Mouse (Mus musculus) ovary, adult 10 weeks (tissue): ENCODE data around the gene Repin1. TPM values are rescaled to one million over a fixed set of nuclear protein-coding genes. Genes with fewer than 3 reads are reported as not detected.

Experiments
- polyA plus RNA-seq: library from polyadenylated mRNA; stranded (reverse); fragments of 350-450 nt; fragmentation: Illumina TruSeq; extraction: RNeasy Lipid Tissue Mini Kit (QIAGEN cat#74804); gene quantifications from one replicate; pipeline ENCODE4 v1.2.3, GENCODE M21; 2014

The Repin1 gene
- polyA plus RNA-seq: 17.6 TPM

GRCm38 (mm10) chr6:48593158-48594042 is at the start of gene Repin1, which contains the start of gene Gm44965:
Repin1 (plus strand) TSS chr6:48593883.
Gm44965 (plus strand) TSS chr6:48593941.

DNA sequence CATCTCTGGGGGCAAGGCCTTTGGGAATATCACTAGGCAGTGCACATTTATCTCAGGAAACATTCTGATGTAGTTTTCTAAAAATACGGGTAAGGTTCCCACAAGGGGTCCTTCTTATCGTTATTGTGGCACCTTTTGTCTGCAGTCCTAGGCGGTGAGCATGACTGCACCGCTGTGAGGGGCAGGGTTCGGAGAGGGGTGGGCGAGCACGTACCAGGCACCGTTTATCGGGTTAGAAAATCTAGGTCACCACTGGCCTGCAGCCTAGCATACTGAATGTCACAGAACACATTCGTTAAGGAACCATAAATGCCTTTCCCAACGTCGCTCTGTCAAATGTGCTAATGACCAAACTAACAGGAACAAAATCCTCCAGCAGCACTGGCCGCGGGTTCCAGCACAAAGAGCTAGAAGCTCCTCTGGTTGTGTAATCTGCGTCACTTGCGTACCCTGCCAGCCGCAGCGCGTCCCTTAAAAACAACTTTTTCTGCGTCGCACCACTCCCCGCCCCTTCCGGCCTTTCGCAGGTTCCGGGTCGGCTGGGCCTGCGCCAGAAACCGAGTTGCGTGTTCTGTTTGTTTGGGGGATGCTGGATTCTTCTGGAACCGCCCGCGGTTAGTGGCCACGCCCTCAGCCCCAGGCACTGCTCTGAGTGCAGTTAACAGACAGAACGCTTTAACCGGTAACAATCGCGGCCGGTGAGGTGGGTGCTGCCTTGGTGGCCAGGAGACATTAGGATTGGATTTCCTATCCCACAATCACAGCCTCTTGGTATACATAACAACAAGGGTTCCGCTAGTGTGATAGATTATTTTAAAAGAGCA is 39.2 kb upstream of the Repin1 start, which contains the start of gene Lrrc61:
Lrrc61 (plus strand) TSS at position 517 of the 824 bp plus-strand sequence.

DNA sequence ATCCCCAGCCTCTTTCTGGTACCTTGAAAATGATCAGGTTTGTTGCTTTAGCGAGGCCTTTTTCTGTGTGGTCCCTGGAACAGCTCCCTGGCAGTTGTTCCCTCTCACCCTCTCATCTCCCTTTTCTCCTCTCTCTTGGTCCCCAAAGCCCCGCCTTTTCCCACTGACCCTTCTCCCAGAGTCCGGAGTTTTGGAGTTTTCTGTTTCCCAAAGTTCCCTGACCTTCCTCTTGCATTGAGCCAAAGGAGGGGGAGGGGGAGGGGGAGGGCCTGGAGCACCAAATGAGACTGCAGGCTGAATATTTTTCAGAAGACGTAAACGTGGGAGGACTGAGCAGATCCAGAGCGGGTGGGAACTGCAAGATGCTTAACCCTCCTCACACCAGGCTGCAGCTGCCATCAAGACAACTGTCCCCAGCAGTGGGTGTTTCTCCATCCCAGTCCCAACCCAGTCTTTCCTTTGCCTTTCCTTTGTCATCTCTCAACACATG is 21.1 kb upstream of the Repin1 start, which contains the start of gene Rarres2:
Rarres2 (minus strand) TSS at position 218 of the 490 bp plus-strand sequence.

DNA sequence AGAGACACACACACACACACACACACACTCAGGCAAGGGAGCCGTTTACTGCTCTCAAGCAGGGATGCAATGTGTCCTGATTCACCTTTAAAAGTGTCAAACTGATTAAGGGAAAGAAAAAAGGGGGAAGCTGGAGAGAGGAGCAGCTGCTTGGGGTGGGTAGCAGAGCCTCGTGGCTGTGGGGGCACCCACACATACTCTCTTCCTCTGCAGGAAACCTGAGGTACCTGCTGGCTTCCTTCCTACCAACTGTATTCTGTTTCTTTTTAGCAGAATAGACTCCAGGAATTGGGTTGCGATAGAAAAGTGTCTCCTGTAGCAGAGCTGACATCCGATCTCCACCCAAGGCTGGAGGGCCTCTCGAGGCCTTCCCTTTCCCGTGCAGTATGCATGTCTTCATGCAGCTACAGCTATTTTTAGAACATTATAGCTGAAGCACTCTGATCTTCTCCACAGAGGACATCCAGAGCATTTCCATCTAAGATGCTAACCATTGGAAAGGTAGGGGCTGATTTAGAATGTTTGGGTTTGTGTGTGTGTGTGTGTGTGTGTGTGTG is 4.4 kb upstream of the Repin1 start, which contains the start of gene Gm45021:
Gm45021 (plus strand) TSS at position 417 of the 557 bp plus-strand sequence.

DNA sequence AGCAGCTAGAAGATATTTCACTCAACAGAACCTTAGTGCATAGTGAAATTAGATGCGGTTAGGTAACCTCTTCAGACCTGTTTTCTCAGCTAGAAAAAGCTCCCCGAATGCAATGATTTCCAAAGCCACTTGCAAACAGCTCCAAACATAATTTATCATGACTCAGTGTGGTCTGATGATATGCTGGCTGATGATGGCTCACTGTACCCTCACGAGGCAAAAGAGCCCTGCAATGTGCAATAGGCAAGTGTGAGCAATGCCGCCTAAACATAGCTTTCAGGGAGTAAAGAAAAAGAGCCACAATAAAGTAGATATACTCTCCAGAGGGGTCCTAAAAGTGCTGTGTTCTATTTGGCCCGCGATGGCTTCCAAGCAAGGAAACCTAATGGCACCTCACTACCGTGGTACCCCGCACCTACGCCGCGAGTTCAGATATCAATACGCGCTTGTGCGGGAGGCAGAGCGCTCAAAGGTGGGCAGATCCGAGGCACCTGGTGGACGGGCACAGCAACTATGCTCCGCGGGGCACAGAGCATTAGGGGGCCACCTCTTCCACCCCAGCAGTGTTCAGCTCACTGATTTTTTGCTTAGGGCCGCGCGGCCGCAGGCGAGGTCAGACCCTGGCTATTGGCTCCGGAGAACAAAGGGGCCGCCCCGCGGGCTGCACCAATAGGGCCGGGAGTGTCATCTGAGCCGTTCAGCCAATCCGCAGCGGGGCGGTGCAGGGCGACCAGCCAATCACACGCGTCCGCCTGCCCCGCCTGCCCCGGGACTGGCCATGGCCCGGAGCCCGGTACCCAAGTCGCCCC is 7.8 kb downstream of the Repin1 start, which contains the start of gene Zfp775:
Zfp775 (plus strand) TSS at position 793 of the 809 bp plus-strand sequence.

GRCm38 (mm10) chr6:48626464-48626863 is 32.8 kb downstream of the Repin1 start, which contains the start of gene AI854703:
AI854703 (plus strand) TSS chr6:48626764.

DNA sequence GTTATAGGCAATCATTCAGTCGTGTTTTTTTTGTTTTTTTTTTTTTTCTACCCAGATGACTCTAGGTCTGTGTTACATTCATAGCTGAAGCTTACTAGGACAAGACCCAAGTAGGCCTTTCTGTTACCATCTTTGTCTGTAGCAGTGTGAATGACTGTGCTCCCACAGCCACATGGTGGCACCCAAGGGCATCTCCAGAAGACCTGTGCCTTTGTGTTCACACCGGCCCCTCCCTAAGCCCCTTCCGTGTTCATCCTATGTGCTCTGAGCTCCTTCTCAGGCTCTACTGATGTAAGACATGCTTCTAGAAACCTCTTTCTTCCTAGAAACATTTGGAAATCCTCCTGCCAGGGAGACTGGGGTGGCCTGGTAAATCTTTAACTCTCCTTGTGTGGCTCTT is 53.3 kb downstream of the Repin1 start, which contains the start of gene Gimap8:
Gimap8 (plus strand) TSS at position 240 of the 400 bp plus-strand sequence.

Other genes with a start within 250 kb of the Repin1 start
- gene Krba1, start 198.3 kb upstream of the Repin1 start, polyA plus RNA-seq: 7.1 TPM
- 14.8 TPM for gene Zfp467, start 148.1 kb upstream of the Repin1 start, polyA plus RNA-seq
- not detected for gene Sspo, start 145.7 kb upstream of the Repin1 start, polyA plus RNA-seq
- gene Atp6v0e2, start 56.3 kb upstream of the Repin1 start, polyA plus RNA-seq: 53.1 TPM
- gene Lrrc61, start 39.1 kb upstream of the Repin1 start, polyA plus RNA-seq: 4.6 TPM
- gene Rarres2, start 21.1 kb upstream of the Repin1 start, polyA plus RNA-seq: 9.9 TPM
- not detected for gene Gm45021, start 4.3 kb upstream of the Repin1 start, polyA plus RNA-seq
- not detected for gene Gm44965, start 58 bp downstream of the Repin1 start, polyA plus RNA-seq
- 0.46 TPM for gene Zfp775, start 8.2 kb downstream of the Repin1 start, polyA plus RNA-seq
- 0.86 TPM for gene AI854703, start 32.9 kb downstream of the Repin1 start, polyA plus RNA-seq
- gene Gimap8, start 53.4 kb downstream of the Repin1 start, polyA plus RNA-seq: 10.5 TPM
- gene Gimap9, start 82.2 kb downstream of the Repin1 start, polyA plus RNA-seq: 23.7 TPM
- 67.1 TPM for gene Gimap4, start 90.7 kb downstream of the Repin1 start, polyA plus RNA-seq
- 42.7 TPM for gene Gimap6, start 114.3 kb downstream of the Repin1 start, polyA plus RNA-seq
- gene Gm28053, start 124.7 kb downstream of the Repin1 start, polyA plus RNA-seq: not detected
- 0.63 TPM for gene Gimap7, start 124.7 kb downstream of the Repin1 start, polyA plus RNA-seq
- gene Gimap1, start 145.2 kb downstream of the Repin1 start, polyA plus RNA-seq: 0.83 TPM
- gene Gimap5, start 152.3 kb downstream of the Repin1 start, polyA plus RNA-seq: 4.7 TPM
- gene Gimap3, start 177.0 kb downstream of the Repin1 start, polyA plus RNA-seq: 2.7 TPM
- gene Tmem176a, start 247.0 kb downstream of the Repin1 start, polyA plus RNA-seq: 202 TPM
- gene Tmem176b, start 247.6 kb downstream of the Repin1 start, polyA plus RNA-seq: 45.4 TPM